Mouse (Mus musculus) mature B cell (primary cell): ENCODE measurements around the gene Ppp4r3a.

Source experiments
- in situ Hi-C: fragments of 300-500 bp; cut with MboI; formaldehyde crosslinking; loops from 2 replicates; pipeline ENCODE4 v1.14.3; 2019

The Ppp4r3a gene

DNA sequence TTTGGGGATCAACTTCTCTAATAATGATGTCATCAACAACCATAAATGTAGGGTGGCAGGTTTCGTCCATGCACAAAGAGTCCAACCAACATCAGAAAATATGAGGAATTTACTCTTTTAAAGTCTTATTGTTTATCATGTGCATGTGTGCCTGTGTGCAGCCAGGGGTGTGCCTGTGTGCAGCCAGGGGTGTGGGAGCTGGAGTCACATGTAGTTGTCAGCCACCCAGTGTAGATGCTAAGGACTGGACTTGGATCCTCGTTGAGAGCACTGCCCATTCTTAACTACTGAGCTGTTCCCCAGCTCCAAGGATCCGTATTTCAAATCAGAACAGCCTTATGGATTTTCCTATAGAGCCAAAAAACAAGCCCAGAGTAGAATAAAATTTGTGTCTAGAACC, 92.4 kb downstream of the Ppp4r3a start:
- in situ Hi-C loops = no loop called here

DNA sequence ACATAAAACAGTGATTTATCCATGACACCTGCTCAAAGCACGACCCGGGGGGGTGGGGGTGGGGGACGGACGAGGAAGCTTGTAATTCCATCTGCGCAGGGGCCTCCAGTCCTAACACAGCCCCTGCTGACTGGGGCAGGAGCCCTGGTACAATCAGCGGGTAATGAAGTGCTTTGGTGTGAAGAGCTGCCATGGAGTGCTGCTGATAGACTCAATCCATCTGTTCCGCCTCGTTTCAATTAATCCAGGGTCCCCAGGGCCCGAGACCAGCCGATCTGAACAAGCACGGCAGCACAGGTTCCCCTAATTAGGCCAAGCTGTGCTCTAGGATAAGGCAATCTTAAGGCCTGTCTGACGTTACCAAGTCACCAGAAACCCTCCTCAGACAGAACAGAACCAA, 93.2 kb downstream of the Ppp4r3a start:
- in situ Hi-C loops = no loop called here

DNA sequence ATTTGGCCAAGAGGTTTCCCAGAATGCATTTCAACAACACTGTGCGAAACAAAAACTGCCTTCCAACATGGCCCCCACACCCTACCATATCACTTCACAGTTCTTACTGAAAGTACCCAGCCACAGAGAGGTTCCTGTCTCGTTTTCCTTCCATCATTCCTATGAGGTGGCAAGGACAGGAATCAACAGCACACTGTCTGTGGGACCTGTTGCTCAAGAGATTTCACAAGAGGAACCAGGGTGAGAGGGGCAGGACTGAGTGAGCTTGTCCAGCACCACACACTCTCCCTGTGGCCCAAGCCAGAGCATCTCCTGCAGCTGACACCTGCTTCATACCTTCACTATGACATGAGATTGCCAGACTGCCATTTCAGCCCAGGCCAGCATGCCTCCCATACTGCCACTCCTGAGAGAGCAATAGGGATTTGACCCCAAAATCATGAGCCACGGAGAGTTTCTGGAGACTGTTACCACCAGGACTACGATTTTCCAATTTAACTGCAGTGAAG, 93.7 kb downstream of the Ppp4r3a start:
- in situ Hi-C loops = no loop called here
